Mouse (Mus musculus): Measurements from ENCODE around the gene Plvap. TPM values are rescaled to one million over a fixed set of nuclear protein-coding genes. Genes with fewer than 3 reads are reported as not detected.

The Plvap gene
- polyA plus RNA-seq, 1 experiment from 2014 or later: 145 TPM

DNA sequence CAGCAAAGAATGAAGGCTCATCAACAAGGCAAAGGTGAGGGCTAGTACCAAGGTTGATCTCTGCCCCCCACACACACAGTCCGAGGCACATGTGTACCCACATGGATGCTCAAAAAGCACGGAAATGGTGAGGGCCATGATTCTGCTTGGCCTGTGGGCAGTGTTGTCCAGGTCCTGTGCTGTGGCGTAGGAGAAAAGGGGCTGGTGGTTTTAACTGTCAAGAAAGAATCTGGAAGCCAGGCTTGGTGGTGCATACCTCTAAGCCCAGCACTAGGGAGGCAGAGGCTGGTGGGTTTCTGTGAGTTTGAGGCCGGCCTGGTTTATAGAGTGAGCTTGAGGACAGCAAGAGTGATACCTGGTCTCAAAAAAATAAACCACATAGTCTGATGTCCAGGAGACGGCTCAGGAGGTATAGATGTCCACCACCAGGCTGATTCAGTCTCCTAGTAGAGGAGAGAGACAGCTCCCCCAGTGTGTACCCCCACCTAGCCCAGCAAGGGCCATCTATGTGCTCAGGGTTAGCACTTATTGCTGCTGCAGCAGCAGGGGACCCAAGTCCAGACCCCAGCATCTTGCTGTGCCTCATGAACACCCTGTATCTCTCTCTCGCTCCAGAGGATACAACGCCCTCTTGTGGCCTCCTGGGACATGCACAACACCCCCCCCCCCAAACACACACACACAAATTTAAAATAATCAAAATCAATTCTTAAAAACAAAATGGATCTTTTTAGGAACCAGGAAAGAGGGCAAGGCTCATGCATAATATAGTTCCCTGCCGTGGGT, 38.8 kb downstream of the Plvap start:
- no peaks in the 10 kb centered on the region for H3K9me3 ChIP-seq (ENCODE audit: control insufficient read depth, low read length)
- 93% methylated on average over 8 of the region's 8 CpGs for WGBS
- no peaks in the 10 kb centered on the region for H3K27me3 ChIP-seq (ENCODE audit: control insufficient read depth, insufficient read depth, low read depth, low read length)
- no peak for ATAC-seq (ENCODE audit: low read depth)
- H3K9ac ChIP-seq (ENCODE audit: low read length): no peak overlapping the region
- H3K4me1 ChIP-seq (replicated peaks; ENCODE audit: control insufficient read depth, insufficient read depth, low read length): peaks cover 23% of the 10 kb centered on the region
- no peak overlapping the region for H3K4me2 ChIP-seq (ENCODE audit: low read depth, low read length)
- H3K27ac ChIP-seq (ENCODE audit: low read length): no peak overlapping the region
- no peak overlapping the region for H3K4me3 ChIP-seq (ENCODE audit: low read length)
- peaks cover 23% of the 10 kb centered on the region for H3K36me3 ChIP-seq (ENCODE audit: control insufficient read depth, insufficient read depth, low read length)

DNA sequence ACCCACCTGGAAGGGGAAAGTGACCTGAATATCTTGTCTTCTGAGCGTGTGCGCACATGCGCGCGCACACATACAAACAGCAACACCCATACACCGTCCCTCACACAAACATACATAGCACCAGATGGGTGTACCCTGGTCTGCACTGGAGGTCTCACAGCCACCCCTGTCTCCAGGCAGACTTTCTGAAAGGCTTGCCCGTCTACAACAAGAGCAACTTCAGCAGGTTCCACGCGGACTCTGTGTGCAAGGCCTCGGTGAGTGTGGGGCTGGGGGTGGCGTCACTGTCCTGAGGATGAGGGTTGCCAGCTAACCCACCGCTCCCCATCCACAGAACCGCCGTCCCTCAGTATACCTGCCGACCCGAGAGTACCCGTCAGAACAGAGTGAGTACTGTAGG, 39.7 kb downstream of the Plvap start:
- no peak for ATAC-seq (ENCODE audit: low read depth)
- peaks cover 19% of the 10 kb centered on the region for H3K4me1 ChIP-seq (replicated peaks; ENCODE audit: control insufficient read depth, insufficient read depth, low read length)

GRCm38 (mm10) chr8:71470913-71471255, 40.7 kb downstream of the Plvap start:
- H3K36me3 ChIP-seq (ENCODE audit: control insufficient read depth, insufficient read depth, low read length): peaks cover 23% of the 10 kb centered on the region
- H3K9me3 ChIP-seq (ENCODE audit: control insufficient read depth, low read length): no peaks in the 10 kb centered on the region
- WGBS: 62% methylated on average over 5 of the region's 5 CpGs
- H3K27ac ChIP-seq (ENCODE audit: low read length): no peak overlapping the region
- H3K4me1 ChIP-seq (replicated peaks; ENCODE audit: control insufficient read depth, insufficient read depth, low read length): peaks cover 15% of the 10 kb centered on the region
- H3K9ac ChIP-seq (ENCODE audit: low read length): no peak overlapping the region
- H3K4me2 ChIP-seq (ENCODE audit: low read depth, low read length): no peak overlapping the region
- H3K4me3 ChIP-seq (ENCODE audit: low read length): no peak overlapping the region
- no peaks in the 10 kb centered on the region for H3K27me3 ChIP-seq (ENCODE audit: control insufficient read depth, insufficient read depth, low read depth, low read length)
- ATAC-seq (ENCODE audit: low read depth): no peak

More for the DNA sequence above, 39.7 kb downstream of the Plvap start:
- Histone ChIP-seq H3K4me3 (ENCODE audit: low read length) (no peak overlapping the region), H3K9ac (ENCODE audit: low read length) (no peak overlapping the region), H3K27ac (ENCODE audit: low read length) (no peak overlapping the region), H3K27me3 (ENCODE audit: control insufficient read depth, insufficient read depth, low read depth, low read length) (no peaks in the 10 kb centered on the region), H3K36me3 (ENCODE audit: control insufficient read depth, insufficient read depth, low read length) (peaks cover 23% of the 10 kb centered on the region), H3K4me2 (ENCODE audit: low read depth, low read length) (no peak overlapping the region), H3K9me3 (ENCODE audit: control insufficient read depth, low read length) (no peaks in the 10 kb centered on the region)
- 93% methylated on average over 17 of the region's 17 CpGs for WGBS

DNA sequence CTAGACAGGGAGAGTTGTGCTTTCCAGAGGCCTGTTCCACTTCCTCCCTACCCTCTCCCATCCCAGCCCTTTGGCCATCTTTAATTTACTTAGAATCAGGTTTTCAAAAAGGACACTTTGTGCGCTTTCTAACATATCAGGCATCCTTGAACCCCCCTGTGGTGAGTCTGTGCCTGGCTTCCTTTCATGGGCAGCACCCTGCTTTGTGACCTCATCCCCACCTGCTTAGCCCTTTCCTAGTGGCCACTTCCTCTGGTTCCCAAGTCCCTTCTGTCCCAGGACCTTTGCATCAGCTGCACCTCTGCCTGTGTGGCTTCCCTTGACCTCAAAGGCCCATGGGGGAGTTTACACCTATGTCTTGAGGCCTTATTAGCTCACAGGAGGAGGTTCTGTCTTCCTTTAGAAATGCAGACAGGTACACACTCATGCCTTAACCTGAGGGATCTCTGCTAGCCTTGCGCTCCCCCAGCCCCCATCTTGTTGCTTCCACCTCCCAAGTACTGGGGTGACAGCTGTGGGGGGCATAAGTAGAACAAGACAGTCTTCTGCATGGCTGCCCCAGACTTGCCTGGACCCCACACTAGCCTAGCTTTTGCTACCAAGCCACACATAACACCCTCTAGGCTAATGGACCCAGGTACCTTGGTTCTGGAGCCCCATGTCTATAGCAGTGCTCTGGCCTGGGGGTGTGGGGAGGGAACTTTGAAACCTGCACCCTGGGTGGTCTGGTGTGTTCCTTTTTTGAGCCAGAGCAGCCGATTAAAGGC, 41.2 kb downstream of the Plvap start:
- no peak for ATAC-seq (ENCODE audit: low read depth)
- peaks cover 21% of the 10 kb centered on the region for H3K36me3 ChIP-seq (ENCODE audit: control insufficient read depth, insufficient read depth, low read length)
- WGBS: 76% methylated on average over 3 of the region's 3 CpGs

DNA sequence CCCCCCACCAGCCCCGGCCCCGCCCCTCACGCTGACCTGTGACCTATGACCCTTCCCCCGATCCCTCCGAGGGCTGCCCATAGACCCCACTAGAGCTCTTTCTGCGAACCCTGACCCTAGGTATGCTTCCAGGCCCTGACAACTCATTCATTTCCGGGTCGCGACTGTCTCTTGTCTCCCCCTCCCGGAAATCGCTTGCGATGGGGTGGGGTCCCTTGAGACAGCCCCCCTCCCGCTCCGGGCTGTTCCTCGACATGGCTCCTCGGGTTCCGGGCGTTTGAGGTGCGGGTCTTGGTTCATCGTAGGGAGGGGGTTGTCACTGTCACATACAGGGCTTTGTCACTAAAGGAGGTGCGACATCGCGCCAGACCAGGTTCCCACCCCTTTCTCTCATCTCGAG, 42.1 kb downstream of the Plvap start:
- peaks cover 17% of the 10 kb centered on the region for H3K4me1 ChIP-seq (replicated peaks; ENCODE audit: control insufficient read depth, insufficient read depth, low read length)
- H3K36me3 ChIP-seq (ENCODE audit: control insufficient read depth, insufficient read depth, low read length): peaks cover 16% of the 10 kb centered on the region
- peak; percentile 11; the same call in 1 of the 2 replicates for ATAC-seq (ENCODE audit: low read depth)
- H3K9ac ChIP-seq (ENCODE audit: low read length): peak overlapping the region; percentile 87
- H3K4me2 ChIP-seq (ENCODE audit: low read depth, low read length): peak overlapping the region; percentile 82
- no peaks in the 10 kb centered on the region for H3K27me3 ChIP-seq (ENCODE audit: control insufficient read depth, insufficient read depth, low read depth, low read length)
- H3K27ac ChIP-seq (ENCODE audit: low read length): peak overlapping the region; percentile 50; the same call in 1 of the 2 replicates
- WGBS: under 1% methylated on average over 22 of the region's 24 CpGs
- no peaks in the 10 kb centered on the region for H3K9me3 ChIP-seq (ENCODE audit: control insufficient read depth, low read length)
- peak overlapping the region; percentile 86 for H3K4me3 ChIP-seq (ENCODE audit: low read length)

More for the DNA sequence above, 41.2 kb downstream of the Plvap start:
- Histone ChIP-seq H3K27me3 (ENCODE audit: control insufficient read depth, insufficient read depth, low read depth, low read length) (no peaks in the 10 kb centered on the region), H3K4me2 (ENCODE audit: low read depth, low read length) (peak overlapping the region; percentile 82), H3K27ac (ENCODE audit: low read length) (no peak overlapping the region), H3K4me1 (replicated peaks; ENCODE audit: control insufficient read depth, insufficient read depth, low read length) (peaks cover 17% of the 10 kb centered on the region), H3K9me3 (ENCODE audit: control insufficient read depth, low read length) (no peaks in the 10 kb centered on the region), H3K9ac (ENCODE audit: low read length) (peak overlapping the region; percentile 87), H3K4me3 (ENCODE audit: low read length) (peak overlapping the region; percentile 86)

DNA sequence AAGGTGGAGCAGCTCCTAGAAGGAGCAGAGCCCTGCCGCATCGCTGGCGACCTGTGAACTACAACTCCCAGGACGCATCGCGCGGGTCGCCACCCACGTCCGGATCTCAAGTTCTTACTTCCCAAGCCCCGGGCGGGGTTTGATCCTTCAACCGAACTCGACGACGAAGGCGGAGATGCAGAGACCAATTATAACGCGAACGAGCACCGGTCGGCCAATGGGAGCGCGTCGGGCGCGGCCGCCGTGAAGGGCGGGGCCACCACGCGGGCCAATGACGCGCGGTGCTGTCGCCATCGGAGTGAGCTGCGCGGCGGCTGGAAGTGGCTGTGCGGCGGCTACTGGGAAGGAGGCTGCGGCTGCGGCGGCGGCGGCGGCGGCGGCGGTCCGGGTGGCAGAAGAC, 42.6 kb downstream of the Plvap start, which contains the start of gene Dda1:
TSS of gene Dda1 (plus strand) at position 284 of the 400 bp plus-strand sequence.
- under 1% methylated on average over 41 of the region's 52 CpGs for WGBS
- peaks cover 12% of the 10 kb centered on the region for H3K36me3 ChIP-seq (ENCODE audit: control insufficient read depth, insufficient read depth, low read length)
- H3K4me1 ChIP-seq (replicated peaks; ENCODE audit: control insufficient read depth, insufficient read depth, low read length): peaks cover 21% of the 10 kb centered on the region
- peak within 1 kb of the TSS; percentile 50; the same call in 1 of the 2 replicates for H3K27ac ChIP-seq (ENCODE audit: low read length)
- no peaks in the 10 kb centered on the region for H3K9me3 ChIP-seq (ENCODE audit: control insufficient read depth, low read length)
- ATAC-seq (ENCODE audit: low read depth): peak; percentile 89
- H3K4me2 ChIP-seq (ENCODE audit: low read depth, low read length): peak within 1 kb of the TSS; percentile 82
- peak within 1 kb of the TSS; percentile 86 for H3K4me3 ChIP-seq (ENCODE audit: low read length)
- peak within 1 kb of the TSS; percentile 87 for H3K9ac ChIP-seq (ENCODE audit: low read length)
- H3K27me3 ChIP-seq (ENCODE audit: control insufficient read depth, insufficient read depth, low read depth, low read length): no peaks in the 10 kb centered on the region

GRCm38 (mm10) chr8:71468001-71468400, 43.6 kb downstream of the Plvap start:
- 83% methylated on average over 1 of the region's 1 CpGs for WGBS
- Histone ChIP-seq H3K27ac (ENCODE audit: low read length) (no peak overlapping the region), H3K4me3 (ENCODE audit: low read length) (no peak overlapping the region), H3K4me1 (replicated peaks; ENCODE audit: control insufficient read depth, insufficient read depth, low read length) (peaks cover 24% of the 10 kb centered on the region), H3K4me2 (ENCODE audit: low read depth, low read length) (no peak overlapping the region), H3K9me3 (ENCODE audit: control insufficient read depth, low read length) (no peaks in the 10 kb centered on the region), H3K36me3 (ENCODE audit: control insufficient read depth, insufficient read depth, low read length) (peaks cover 6% of the 10 kb centered on the region), H3K9ac (ENCODE audit: low read length) (no peak overlapping the region), H3K27me3 (ENCODE audit: control insufficient read depth, insufficient read depth, low read depth, low read length) (no peaks in the 10 kb centered on the region)
- no peak for ATAC-seq (ENCODE audit: low read depth)

DNA sequence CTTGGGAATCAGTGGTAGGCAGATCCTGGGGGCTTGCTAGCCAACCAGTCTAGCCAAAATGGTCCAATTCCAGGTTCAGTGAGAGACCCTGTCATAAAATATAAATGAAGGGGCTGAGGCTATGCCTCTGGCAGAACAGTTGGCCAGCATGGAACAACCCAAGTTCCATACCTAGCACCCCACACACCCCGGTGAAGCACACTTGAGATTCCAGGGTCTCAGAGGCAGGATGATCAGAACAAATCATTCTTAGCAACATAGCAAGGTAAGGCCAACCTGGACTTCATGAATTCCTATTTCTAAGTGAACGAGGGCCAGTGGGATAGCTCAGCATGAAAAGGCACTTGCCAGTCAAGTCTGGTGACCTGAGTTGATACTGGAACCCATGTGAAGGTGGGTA, 44.4 kb downstream of the Plvap start:
- Histone ChIP-seq H3K4me1 (replicated peaks; ENCODE audit: control insufficient read depth, insufficient read depth, low read length) (peaks cover 32% of the 10 kb centered on the region), H3K9me3 (ENCODE audit: control insufficient read depth, low read length) (no peaks in the 10 kb centered on the region), H3K4me2 (ENCODE audit: low read depth, low read length) (no peak overlapping the region), H3K27ac (ENCODE audit: low read length) (no peak overlapping the region), H3K27me3 (ENCODE audit: control insufficient read depth, insufficient read depth, low read depth, low read length) (no peaks in the 10 kb centered on the region), H3K36me3 (ENCODE audit: control insufficient read depth, insufficient read depth, low read length) (peaks cover 4% of the 10 kb centered on the region), H3K4me3 (ENCODE audit: low read length) (no peak overlapping the region), H3K9ac (ENCODE audit: low read length) (no peak overlapping the region)
- ATAC-seq (ENCODE audit: low read depth): no peak
- WGBS: 91% methylated on average over 2 of the region's 2 CpGs

- 94% methylated on average over 5 of the region's 5 CpGs for WGBS
- H3K4me1 ChIP-seq (replicated peaks; ENCODE audit: control insufficient read depth, insufficient read depth, low read length): peaks cover 32% of the 10 kb centered on the region
These were observed 45.4 kb downstream of the Plvap start for GRCm38 (mm10) chr8:71466198-71466597.

More at GRCm38 (mm10) chr8:71466198-71466597, 45.4 kb downstream of the Plvap start:
- Histone ChIP-seq H3K4me2 (ENCODE audit: low read depth, low read length) (no peak overlapping the region), H3K9ac (ENCODE audit: low read length) (no peak overlapping the region), H3K36me3 (ENCODE audit: control insufficient read depth, insufficient read depth, low read length) (peaks cover 2% of the 10 kb centered on the region), H3K4me3 (ENCODE audit: low read length) (no peak overlapping the region), H3K27ac (ENCODE audit: low read length) (no peak overlapping the region), H3K9me3 (ENCODE audit: control insufficient read depth, low read length) (no peaks in the 10 kb centered on the region), H3K27me3 (ENCODE audit: control insufficient read depth, insufficient read depth, low read depth, low read length) (no peaks in the 10 kb centered on the region)
- ATAC-seq (ENCODE audit: low read depth): no peak
